Mouse (Mus musculus) MEL (cell line): ENCODE data around the gene N4bp3. TPM values are rescaled to one million over a fixed set of nuclear protein-coding genes. Genes with fewer than 3 reads are reported as not detected.

Source experiments
- DNase-seq: peaks from one replicate; pipeline ENCODE4 v3.0.0; 2011; ENCODE audit warnings: low read depth, low spot score
- H3K27ac ChIP-seq: 2 replicates; pipeline ENCODE4 v1.5.1; 2012; ENCODE audit warnings: low read depth, mild to moderate bottlenecking, control low read depth, low read length, moderate library complexity; ENCODE audit not compliant: control insufficient read depth
- H3K27me3 ChIP-seq, 2 experiments: fragments of 150-350 bp in 1 of 2; sonication (generic) in 1 of 2; 2 replicates each; pipeline ENCODE4 v1.6.1; 2012; ENCODE audit warnings: low read length in 2 of 2, mild to moderate bottlenecking in 2 of 2, improper control_type of control experiment in 1 of 2, moderate library complexity in 1 of 2; ENCODE audit not compliant: insufficient read depth in 2 of 2, control insufficient read depth in 1 of 2
- H3K36me3 ChIP-seq, 2 experiments: 2 replicates each; pipeline ENCODE4 v1.6.1; 2012 to 2014; ENCODE audit warnings: low read length in 2 of 2, improper control_type of control experiment in 1 of 2, inconsistent platforms in 1 of 2, mild to moderate bottlenecking in 1 of 2; ENCODE audit not compliant: insufficient read depth in 2 of 2, control insufficient read depth in 1 of 2
- H3K4me1 ChIP-seq, 2 experiments: fragments of 150-350 bp in 1 of 2; sonication (generic) in 1 of 2; 2 replicates each; pipeline ENCODE4 v1.6.1; 2012; ENCODE audit warnings: low read length in 2 of 2, improper control_type of control experiment in 1 of 2, mild to moderate bottlenecking in 1 of 2; ENCODE audit not compliant: insufficient read depth in 2 of 2, control insufficient read depth in 1 of 2
- H3K4me3 ChIP-seq, 2 experiments: fragments of 150-350 bp in 1 of 2; sonication (generic) in 1 of 2; 2 replicates each; pipeline ENCODE4 v1.5.1; 2012; ENCODE audit warnings: low read depth in 2 of 2, low read length in 2 of 2, mild to moderate bottlenecking in 2 of 2, moderate library complexity in 2 of 2, control low read depth in 1 of 2, improper control_type of control experiment in 1 of 2; ENCODE audit not compliant: control insufficient read depth in 1 of 2, insufficient read depth in 1 of 2
- H3K79me2 ChIP-seq: 2 replicates; pipeline ENCODE4 v1.6.1; 2012; ENCODE audit warnings: mild to moderate bottlenecking, low read length, moderate library complexity; ENCODE audit not compliant: control insufficient read depth, poor library complexity, insufficient read depth
- H3K9ac ChIP-seq: 2 replicates; pipeline ENCODE4 v1.6.1; 2012; ENCODE audit warnings: low read depth, mild to moderate bottlenecking, control low read depth, low read length, moderate library complexity; ENCODE audit not compliant: control insufficient read depth, poor library complexity, severe bottlenecking
- H3K9me3 ChIP-seq: fragments of 150-350 bp; sonication (generic); replicated peaks from 2 replicates; pipeline ENCODE4 v1.6.1; 2012; ENCODE audit warnings: mild to moderate bottlenecking, low read length, improper control_type of control experiment, moderate library complexity; ENCODE audit not compliant: insufficient read depth
- CHD1 ChIP-seq: IDR thresholded peaks from 2 replicates; pipeline ENCODE4 v1.6.1; 2012; ENCODE audit warnings: low read depth, mild to moderate bottlenecking, inconsistent platforms, low read length, improper control_type of control experiment
- CHD2 ChIP-seq: IDR thresholded peaks from 2 replicates; pipeline ENCODE4 v1.6.1; 2011; ENCODE audit warnings: low read length, improper control_type of control experiment
- E2F4 ChIP-seq: IDR thresholded peaks from 2 replicates; pipeline ENCODE4 v1.6.1; 2011; ENCODE audit warnings: low read depth, low read length, improper control_type of control experiment, borderline replicate concordance
- ELF1 ChIP-seq: IDR thresholded peaks from 2 replicates; pipeline ENCODE4 v1.6.1; 2014; ENCODE audit warnings: low read depth, mild to moderate bottlenecking, inconsistent platforms, low read length, improper control_type of control experiment, moderate library complexity
- GATA1 ChIP-seq: IDR thresholded peaks from 2 replicates; pipeline ENCODE4 v1.6.1; 2011; ENCODE audit warnings: low read depth, low read length, improper control_type of control experiment
- HCFC1 ChIP-seq: IDR thresholded peaks from 2 replicates; pipeline ENCODE4 v1.6.1; 2012; ENCODE audit warnings: low read depth, mild to moderate bottlenecking, inconsistent platforms, low read length, improper control_type of control experiment, moderate library complexity
- JUND ChIP-seq: IDR thresholded peaks from 2 replicates; pipeline ENCODE4 v1.6.1; 2011; ENCODE audit warnings: low read depth, mild to moderate bottlenecking, improper control_type of control experiment, low read length
- KAT2A ChIP-seq: conservative IDR thresholded peaks from 2 replicates; pipeline ENCODE4 v1.6.1; 2012; ENCODE audit warnings: low read depth, low read length, improper control_type of control experiment, inconsistent platforms
- MAZ ChIP-seq: IDR thresholded peaks from 2 replicates; pipeline ENCODE4 v1.6.1; 2012; ENCODE audit warnings: low read depth, mild to moderate bottlenecking, inconsistent platforms, low read length, improper control_type of control experiment
- MXI1 ChIP-seq: IDR thresholded peaks from 2 replicates; pipeline ENCODE4 v1.6.1; 2011; ENCODE audit warnings: mild to moderate bottlenecking, low read depth, low read length, improper control_type of control experiment
- MYC ChIP-seq: IDR thresholded peaks from 2 replicates; pipeline ENCODE4 v1.6.1; 2011; ENCODE audit warnings: low read depth, mild to moderate bottlenecking, low read length, improper control_type of control experiment, moderate library complexity
- NELFE ChIP-seq: IDR thresholded peaks from 2 replicates; pipeline ENCODE4 v1.6.1; 2011; ENCODE audit warnings: low read depth, low read length, improper control_type of control experiment
- NRF1 ChIP-seq: IDR thresholded peaks from 2 replicates; pipeline ENCODE4 v1.6.1; 2014; ENCODE audit warnings: low read depth, mild to moderate bottlenecking, inconsistent platforms, low read length, improper control_type of control experiment, moderate library complexity; ENCODE audit not compliant: poor library complexity, insufficient read depth, severe bottlenecking
- POLR2A ChIP-seq, 2 experiments: IDR thresholded peaks; 2 replicates each; pipeline ENCODE4 v1.6.1; 2011 to 2012; ENCODE audit warnings: low read length in 2 of 2, mild to moderate bottlenecking in 2 of 2, control low read depth in 1 of 2, improper control_type of control experiment in 1 of 2, low read depth in 1 of 2, moderate library complexity in 1 of 2; ENCODE audit not compliant: control insufficient read depth in 1 of 2, insufficient read depth in 1 of 2, poor library complexity in 1 of 2
- POLR2AphosphoS5 ChIP-seq: IDR thresholded peaks from 2 replicates; pipeline ENCODE4 v1.6.1; 2012; ENCODE audit warnings: low read depth, borderline replicate concordance, mild to moderate bottlenecking, inconsistent platforms, low read length, moderate library complexity, mixed read lengths
- RAD21 ChIP-seq: IDR thresholded peaks from 2 replicates; pipeline ENCODE4 v1.6.1; 2011; ENCODE audit warnings: mild to moderate bottlenecking, low read depth, low read length, improper control_type of control experiment
- RCOR1 ChIP-seq: IDR thresholded peaks from 2 replicates; pipeline ENCODE4 v1.6.1; 2012; ENCODE audit warnings: low read depth, mild to moderate bottlenecking, inconsistent platforms, low read length, improper control_type of control experiment
- SIN3A ChIP-seq: IDR thresholded peaks from 2 replicates; pipeline ENCODE4 v1.6.1; 2012; ENCODE audit warnings: low read length, improper control_type of control experiment, inconsistent platforms
- TBP ChIP-seq: IDR thresholded peaks from 2 replicates; pipeline ENCODE4 v1.8.0; 2011; ENCODE audit warnings: low read depth, low read length, improper control_type of control experiment
- TCF12 ChIP-seq: IDR thresholded peaks from 2 replicates; pipeline ENCODE4 v1.6.1; 2014; ENCODE audit warnings: low read depth, mild to moderate bottlenecking, inconsistent platforms, low read length, improper control_type of control experiment, moderate library complexity
- USF2 ChIP-seq, 2 experiments: IDR thresholded peaks; 2 replicates each; pipeline ENCODE4 v1.6.1; 2011 to 2012; ENCODE audit warnings: improper control_type of control experiment in 2 of 2, low read length in 2 of 2, borderline replicate concordance in 1 of 2, inconsistent platforms in 1 of 2, low read depth in 1 of 2, mild to moderate bottlenecking in 1 of 2; ENCODE audit not compliant: insufficient read depth in 1 of 2
- ZKSCAN1 ChIP-seq: IDR thresholded peaks from 2 replicates; pipeline ENCODE4 v1.6.1; 2012; ENCODE audit warnings: low read depth, mild to moderate bottlenecking, inconsistent platforms, low read length, improper control_type of control experiment, moderate library complexity
- ZMIZ1 ChIP-seq: IDR thresholded peaks from 2 replicates; pipeline ENCODE4 v1.6.1; 2012; ENCODE audit warnings: low read depth, mild to moderate bottlenecking, inconsistent platforms, low read length, improper control_type of control experiment, moderate library complexity
- ZNF384 ChIP-seq: IDR thresholded peaks from 2 replicates; pipeline ENCODE4 v1.6.1; 2012; ENCODE audit warnings: low read depth, mild to moderate bottlenecking, inconsistent platforms, low read length, improper control_type of control experiment
- polyA plus RNA-seq, 2 experiments: library from polyadenylated mRNA; stranded (reverse) in 1 of 2; unstranded in 1 of 2; fragments of >175 nt in 1 of 2; fragments of >200 nt in 1 of 2; gene quantifications; 2 replicates each; pipeline versions ENCODE4 v1.2.1 to v1.2.4; 2012; ENCODE audit warnings: low replicate concordance in 2 of 2, low read depth in 1 of 2; ENCODE audit not compliant: insufficient read length in 2 of 2, insufficient read depth in 1 of 2, missing spikeins in 1 of 2
- total RNA-seq: library from RNA; depleted of rRNA; stranded (reverse); fragments of 300-350 nt; gene quantifications from 2 replicates; pipeline ENCODE4 v1.2.3, GENCODE M21; 2012

N4bp3 gene
- total and polyA plus RNA-seq, 3 experiments = 6.9 to 11.5 TPM; not detected in 1

GRCm38 (mm10) chr11:51677737-51678418 is 27.2 kb upstream of the N4bp3 start (continued):
- peak; percentile 62 for TF ChIP-seq SIN3A
- TF ChIP-seq NELFE = no peak
- no peak for TF ChIP-seq MYC

GRCm38 (mm10) chr11:51675386-51675785 is 24.7 kb upstream of the N4bp3 start:
- Histone ChIP-seq H3K79me2 (no peaks in the 10 kb centered on the region), H3K27ac (no peak overlapping the region), H3K9me3 (no peaks in the 10 kb centered on the region), H3K4me3 (no peak overlapping the region), H3K9ac (no peak overlapping the region), H3K4me1 (peaks cover 3 to 19% of the 10 kb centered on the region in 2 experiments), H3K27me3 (no peaks in the 10 kb centered on the region), H3K36me3 (peaks cover 0 to 9% of the 10 kb centered on the region in 2 experiments; a peak in 2 of 4 replicates)
- TF ChIP-seq ZNF384 (peak; percentile 50; the same call in 1 of the 2 replicates), KAT2A (no peak), JUND (no peak), CHD2 (no peak), TCF12 (no peak), NELFE (no peak)
- DNase-seq = no peak

- no peak for TF ChIP-seq NELFE
- TF ChIP-seq MAZ = no peak
- no peak for TF ChIP-seq CHD1
- no peak for TF ChIP-seq TCF12
- no peak for TF ChIP-seq TBP
- no peak for TF ChIP-seq POLR2A (IDR thresholded peaks at IDR 0.05; ENCODE audit: control insufficient read depth in 1 of 2, insufficient read depth in 1 of 2, low read depth in 1 of 2, low read length in 2 of 2, poor library complexity in 1 of 2)
- no peak for TF ChIP-seq HCFC1
- TF ChIP-seq ZKSCAN1 = no peak
- no peak for TF ChIP-seq POLR2AphosphoS5
- TF ChIP-seq E2F4 = no peak
- no peak for TF ChIP-seq ZMIZ1
- TF ChIP-seq GATA1 = no peak
- TF ChIP-seq NRF1 = no peak
- TF ChIP-seq USF2 (IDR thresholded peaks at IDR 0.05; ENCODE audit: borderline replicate concordance in 1 of 2, insufficient read depth in 1 of 2, low read depth in 1 of 2, low read length in 2 of 2) = no peak
- no peak for TF ChIP-seq RAD21
- TF ChIP-seq ZNF384 = no peak
- TF ChIP-seq ELF1 = no peak
- no peak for TF ChIP-seq MXI1
- TF ChIP-seq RCOR1 = no peak
- H3K36me3 ChIP-seq = peaks cover 0 to 9% of the 10 kb centered on the region in 2 experiments; a peak in 2 of 4 replicates
- H3K9ac ChIP-seq = no peak overlapping the region
- H3K27me3 ChIP-seq = no peaks in the 10 kb centered on the region
- H3K79me2 ChIP-seq = no peaks in the 10 kb centered on the region
- DNase-seq = no peak
- no peak overlapping the region for H3K27ac ChIP-seq
- H3K4me3 ChIP-seq = no peak overlapping the region
- peaks cover 3 to 18% of the 10 kb centered on the region in 2 experiments for H3K4me1 ChIP-seq
- H3K9me3 ChIP-seq = no peaks in the 10 kb centered on the region
Measured at GRCm38 (mm10) chr11:51673291-51673690, 22.6 kb upstream of the N4bp3 start.
